Mouse (Mus musculus) G1E (cell line): ENCODE results near the gene Arid3b.

Experiments used
- CTCF ChIP-seq: IDR thresholded peaks from 2 replicates; pipeline ENCODE4 v1.5.1; 2012; ENCODE audit warnings: low read depth, low read length, inconsistent platforms, mixed read lengths
- POLR2AphosphoS5 ChIP-seq: IDR thresholded peaks from 2 replicates; pipeline ENCODE4 v1.6.1; 2012; ENCODE audit warnings: low read depth, low read length, inconsistent platforms; ENCODE audit not compliant: insufficient replicate concordance

DNA sequence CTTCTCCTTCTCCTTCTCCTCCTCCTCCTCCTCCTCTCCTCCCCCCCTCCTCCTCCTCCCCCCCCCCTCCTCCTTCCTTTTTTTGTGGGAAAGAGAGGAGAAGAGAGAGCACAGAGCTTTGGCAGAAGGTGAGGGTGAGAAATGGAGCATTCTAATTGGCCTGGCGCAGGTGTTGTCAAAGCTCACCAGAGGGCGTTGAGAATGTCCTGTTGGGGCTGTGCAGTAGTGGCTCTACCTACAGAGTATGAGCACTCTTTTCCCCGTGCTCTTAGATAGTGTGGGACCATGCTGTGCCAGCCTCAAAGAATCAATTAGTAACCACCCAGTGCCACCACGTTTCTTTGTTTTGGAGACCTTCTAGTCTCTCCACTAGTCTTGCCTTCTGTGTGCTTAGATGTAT is 43.7 kb upstream of the Arid3b start:
- TF ChIP-seq CTCF (no peak), POLR2AphosphoS5 (no peak)
